Mouse (Mus musculus) CH12.LX (cell line): ENCODE data around the gene Cacna1a.

Experiments
- CTCF ChIP-seq, 2 experiments: IDR thresholded peaks in 1 of 2; conservative IDR thresholded peaks in 1 of 2; 2 replicates each; pipeline ENCODE4 v1.5.1; 2011 to 2012; ENCODE audit warnings: low read depth in 2 of 2, low read length in 2 of 2, improper control_type of control experiment in 1 of 2, inconsistent platforms in 1 of 2, mild to moderate bottlenecking in 1 of 2, moderate library complexity in 1 of 2
- EP300 ChIP-seq: IDR thresholded peaks from 2 replicates; pipeline ENCODE4 v1.6.1; 2011; ENCODE audit warnings: low read length, improper control_type of control experiment
- JUND ChIP-seq: conservative IDR thresholded peaks from 2 replicates; pipeline ENCODE4 v1.6.1; 2011; ENCODE audit warnings: low read depth, low read length, improper control_type of control experiment
- NRF1 ChIP-seq: IDR thresholded peaks from 2 replicates; pipeline ENCODE4 v1.6.1; 2014; ENCODE audit warnings: low read depth, mild to moderate bottlenecking, inconsistent platforms, low read length, improper control_type of control experiment, moderate library complexity
- POLR2A ChIP-seq: IDR thresholded peaks from 2 replicates; pipeline ENCODE4 v1.6.1; 2011; ENCODE audit warnings: low read depth, mild to moderate bottlenecking, improper control_type of control experiment, low read length
- SMC3 ChIP-seq: IDR thresholded peaks from 2 replicates; pipeline ENCODE4 v1.6.1; 2011; ENCODE audit warnings: low read depth, low read length, improper control_type of control experiment
- TBP ChIP-seq: conservative IDR thresholded peaks from 2 replicates; pipeline ENCODE4 v1.6.1; 2011; ENCODE audit warnings: low read depth, low read length, improper control_type of control experiment

DNA sequence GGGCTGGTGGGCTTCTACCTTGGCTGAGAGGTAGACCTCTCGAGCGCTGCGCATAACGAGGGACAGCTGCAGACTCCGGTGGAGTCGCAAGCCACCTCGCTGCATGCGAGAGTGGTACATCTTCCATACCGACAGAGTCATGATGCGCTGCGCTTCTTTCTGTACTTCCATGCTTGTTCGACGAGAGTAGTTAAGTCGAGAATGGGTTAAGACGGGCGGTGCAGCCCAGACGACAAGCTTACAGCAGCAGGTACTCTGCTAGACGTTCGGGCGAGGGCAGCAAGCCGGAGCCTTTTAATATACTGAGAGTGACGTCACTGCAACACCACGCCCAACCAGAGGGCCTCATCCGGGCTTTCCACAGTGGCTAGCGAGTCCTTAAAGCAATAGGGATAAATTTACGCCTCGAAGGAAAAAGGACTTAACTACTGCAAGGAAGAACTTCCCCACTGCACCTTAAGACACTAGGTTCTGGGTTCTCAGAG lies 274.4 kb downstream of the Cacna1a start, which contains the start of gene Ier2:
- TF ChIP-seq POLR2A (peak; percentile 100), CTCF (conservative IDR thresholded peaks at IDR 0.05 in 1 of 2, IDR thresholded peaks at IDR 0.05 in 1 of 2; ENCODE audit: low read depth in 2 of 2, low read length in 2 of 2) (no peak), EP300 (peak; percentile 64), JUND (peak; percentile 62; the same call in 1 of the 2 replicates), TBP (peak; percentile 98), SMC3 (no peak), NRF1 (no peak)
